Mouse (Mus musculus) CH12.LX (cell line): ENCODE results near the gene Fli1. TPM values are rescaled to one million over a fixed set of nuclear protein-coding genes. Genes with fewer than 3 reads are reported as not detected.

Experiments used
- DNase-seq: peaks from one replicate; pipeline ENCODE4 v3.0.0-alpha.2; 2013; ENCODE audit errors: extremely low read depth
- H3K27ac ChIP-seq: 2 replicates; pipeline ENCODE4 v1.5.1; 2012; ENCODE audit warnings: low read depth, mild to moderate bottlenecking, control low read depth, moderate library complexity; ENCODE audit not compliant: insufficient read depth
- H3K27me3 ChIP-seq: replicated peaks from 2 replicates; pipeline ENCODE3; 2012; ENCODE audit warnings: inconsistent platforms
- H3K36me3 ChIP-seq, 2 experiments: replicated peaks in 1 of 2; 2 replicates each; pipeline versions ENCODE3 to v1.6.1; 2012; ENCODE audit warnings: inconsistent platforms in 1 of 2, low read length in 1 of 2, mild to moderate bottlenecking in 1 of 2, mixed read lengths in 1 of 2, moderate library complexity in 1 of 2; ENCODE audit not compliant: control insufficient read depth in 1 of 2, insufficient read depth in 1 of 2
- H3K4me1 ChIP-seq, 2 experiments: 2 replicates each; pipeline ENCODE4 v1.6.1; 2012; ENCODE audit warnings: inconsistent platforms in 1 of 2, moderate library complexity in 1 of 2; ENCODE audit not compliant: insufficient read depth in 2 of 2, control insufficient read depth in 1 of 2
- H3K4me2 ChIP-seq: 2 replicates; pipeline ENCODE4 v1.6.1; 2012; ENCODE audit warnings: low read depth, mild to moderate bottlenecking, control low read depth; ENCODE audit not compliant: poor library complexity, insufficient read depth, severe bottlenecking
- H3K4me3 ChIP-seq, 3 experiments: fragments of 150-350 bp in 1 of 3; sonication (generic) in 1 of 3; replicated peaks in 1 of 3; 2 replicates each; pipeline versions ENCODE3 to v1.5.1; 2011 to 2012; ENCODE audit warnings: low read depth in 2 of 3, low read length in 2 of 3, mild to moderate bottlenecking in 2 of 3, moderate library complexity in 2 of 3, control low read depth in 1 of 3, improper control_type of control experiment in 1 of 3, inconsistent platforms in 1 of 3, mixed read lengths in 1 of 3; ENCODE audit not compliant: poor library complexity in 1 of 3
- H3K79me2 ChIP-seq: replicated peaks from 2 replicates; pipeline ENCODE4 v1.6.1; 2012; ENCODE audit warnings: mild to moderate bottlenecking, moderate library complexity; ENCODE audit not compliant: control insufficient read depth, poor library complexity, insufficient read depth, severe bottlenecking; ENCODE audit errors: extremely low read depth
- H3K9ac ChIP-seq: 2 replicates; pipeline ENCODE4 v1.6.1; 2012; ENCODE audit warnings: low read depth, mild to moderate bottlenecking, control low read depth, moderate library complexity; ENCODE audit not compliant: insufficient read depth
- H3K9me3 ChIP-seq: replicated peaks from 2 replicates; pipeline ENCODE3; 2012; ENCODE audit warnings: low read length, inconsistent platforms, mixed read lengths
- E2F4 ChIP-seq: IDR thresholded peaks from 2 replicates; pipeline ENCODE4 v1.6.1; 2011; ENCODE audit warnings: low read depth, low read length, improper control_type of control experiment; ENCODE audit not compliant: insufficient replicate concordance
- EP300 ChIP-seq: IDR thresholded peaks from 2 replicates; pipeline ENCODE4 v1.6.1; 2011; ENCODE audit warnings: low read length, improper control_type of control experiment
- GABPA ChIP-seq: IDR thresholded peaks from 2 replicates; pipeline ENCODE4 v1.6.1; 2012; ENCODE audit warnings: low read depth, low read length, improper control_type of control experiment, inconsistent platforms; ENCODE audit not compliant: insufficient replicate concordance
- IRF4 ChIP-seq: IDR thresholded peaks from 2 replicates; pipeline ENCODE4 v1.6.1; 2014; ENCODE audit warnings: low read depth, mild to moderate bottlenecking, inconsistent platforms, low read length, improper control_type of control experiment
- JUND ChIP-seq: conservative IDR thresholded peaks from 2 replicates; pipeline ENCODE4 v1.6.1; 2011; ENCODE audit warnings: low read depth, low read length, improper control_type of control experiment
- MAFK ChIP-seq: IDR thresholded peaks from 2 replicates; pipeline ENCODE4 v1.6.1; 2011; ENCODE audit warnings: low read length, improper control_type of control experiment; ENCODE audit not compliant: insufficient replicate concordance
- MAZ ChIP-seq: IDR thresholded peaks from 2 replicates; pipeline ENCODE4 v1.6.1; 2012; ENCODE audit warnings: low read depth, mild to moderate bottlenecking, inconsistent platforms, low read length, improper control_type of control experiment, moderate library complexity
- NRF1 ChIP-seq: IDR thresholded peaks from 2 replicates; pipeline ENCODE4 v1.6.1; 2014; ENCODE audit warnings: low read depth, mild to moderate bottlenecking, inconsistent platforms, low read length, improper control_type of control experiment, moderate library complexity
- RAD21 ChIP-seq: IDR thresholded peaks from 2 replicates; pipeline ENCODE4 v1.6.1; 2011; ENCODE audit warnings: low read depth, mild to moderate bottlenecking, low read length, improper control_type of control experiment, moderate library complexity
- SIN3A ChIP-seq: IDR thresholded peaks from 2 replicates; pipeline ENCODE4 v1.6.1; 2012; ENCODE audit warnings: low read length, improper control_type of control experiment, inconsistent platforms
- SMC3 ChIP-seq: IDR thresholded peaks from 2 replicates; pipeline ENCODE4 v1.6.1; 2011; ENCODE audit warnings: low read depth, low read length, improper control_type of control experiment
- UBTF ChIP-seq: IDR thresholded peaks from 2 replicates; pipeline ENCODE4 v1.6.1; 2012; ENCODE audit warnings: low read depth, mild to moderate bottlenecking, inconsistent platforms, low read length, improper control_type of control experiment, moderate library complexity
- USF1 ChIP-seq: IDR thresholded peaks from 2 replicates; pipeline ENCODE4 v1.6.1; 2014; ENCODE audit warnings: low read depth, mild to moderate bottlenecking, inconsistent platforms, low read length, improper control_type of control experiment
- USF2 ChIP-seq: conservative IDR thresholded peaks from 2 replicates; pipeline ENCODE4 v1.6.1; 2011; ENCODE audit warnings: low read depth, low read length, improper control_type of control experiment
- ZC3H11A ChIP-seq: IDR thresholded peaks from 2 replicates; pipeline ENCODE4 v1.6.1; 2012; ENCODE audit warnings: low read depth, mild to moderate bottlenecking, inconsistent platforms, low read length, improper control_type of control experiment
- ZMIZ1 ChIP-seq: IDR thresholded peaks from 2 replicates; pipeline ENCODE4 v1.6.1; 2012; ENCODE audit warnings: low read depth, mild to moderate bottlenecking, inconsistent platforms, low read length, improper control_type of control experiment
- ZNF384 ChIP-seq: IDR thresholded peaks from 2 replicates; pipeline ENCODE4 v1.6.1; 2012; ENCODE audit warnings: low read depth, low read length, improper control_type of control experiment, inconsistent platforms
- dilution Hi-C: fragments of 300-500 bp; cut with MboI; formaldehyde crosslinking; loops from 2 replicates; pipeline ENCODE4 v1.14.3; 2020; ENCODE audit warnings: low sequenced_read_pairs; ENCODE audit not compliant: extremely low pct_unique_long_range_greater_than_20kb, extremely low pct_ligation_motif_present
- in situ Hi-C: fragments of 300-500 bp; cut with MboI; formaldehyde crosslinking; loops from 3 replicates; pipeline ENCODE4 v1.14.3; 2019; ENCODE audit warnings: low sequenced_read_pairs, low pct_ligation_motif_present, low pct_unique_long_range_greater_than_20kb, mixed read lengths
- polyA plus RNA-seq: library from polyadenylated mRNA; unstranded; fragments of >175 nt; gene quantifications from 2 replicates; pipeline ENCODE4 v1.2.1, GENCODE M21; 2012; ENCODE audit warnings: low read depth; ENCODE audit not compliant: insufficient read length
- total RNA-seq, 2 experiments: library from RNA; depleted of rRNA; stranded (reverse); fragments of 300-350 nt in 1 of 2; fragments of >200 nt in 1 of 2; gene quantifications; 2 replicates each; pipeline ENCODE4 v1.2.3; 2012 to 2014

Gene Fli1
- total and polyA plus RNA-seq, 3 experiments = 20.3 to 29.3 (median 20.8) TPM

GRCm38 (mm10) chr9:32578411-32578810, 35.8 kb upstream of the Fli1 start:
- no peaks in the 10 kb centered on the region for H3K79me2 ChIP-seq
- peaks cover 0 to 12% of the 10 kb centered on the region in 2 experiments; a peak in 2 of 4 replicates for H3K4me1 ChIP-seq
- no peak overlapping the region for H3K4me2 ChIP-seq
- no peak overlapping the region for H3K27ac ChIP-seq
- TF ChIP-seq NRF1 (no peak), ZNF384 (no peak)
- no peak overlapping the region for H3K9ac ChIP-seq
- in situ Hi-C loops (no loop called here), dilution Hi-C loops (no loop called here)
- no peaks in the 10 kb centered on the region for H3K27me3 ChIP-seq
- no peak overlapping the region for H3K4me3 ChIP-seq
- H3K36me3 ChIP-seq = no peaks in the 10 kb centered on the region
- H3K9me3 ChIP-seq = peaks cover 5% of the 10 kb centered on the region
- no peak for DNase-seq

- dilution Hi-C loops = no loop called here
- H3K4me3 ChIP-seq = no peak overlapping the region
- no peak for TF ChIP-seq SIN3A
- no peak for TF ChIP-seq JUND
- no peak for TF ChIP-seq UBTF
- TF ChIP-seq USF2 = no peak
- TF ChIP-seq RAD21 = no peak
- TF ChIP-seq E2F4 = no peak
- no peak for TF ChIP-seq ZMIZ1
- no peak for TF ChIP-seq MAZ
- TF ChIP-seq USF1 = no peak
- no peak for TF ChIP-seq SMC3
- TF ChIP-seq NRF1 = no peak
- TF ChIP-seq MAFK = no peak
- no peak for TF ChIP-seq EP300
- TF ChIP-seq GABPA = no peak
- no peak for TF ChIP-seq ZC3H11A
- no peak for TF ChIP-seq IRF4
These were observed 31.0 kb upstream of the Fli1 start for GRCm38 (mm10) chr9:32573638-32574037.

More at GRCm38 (mm10) chr9:32573638-32574037, 31.0 kb upstream of the Fli1 start:
- Histone ChIP-seq H3K9ac (no peak overlapping the region), H3K79me2 (no peaks in the 10 kb centered on the region), H3K9me3 (peaks cover 1% of the 10 kb centered on the region), H3K4me1 (peaks cover 3 to 8% of the 10 kb centered on the region in 2 experiments; a peak in 2 of 4 replicates), H3K4me2 (no peak overlapping the region), H3K27ac (no peak overlapping the region), H3K36me3 (no peaks in the 10 kb centered on the region), H3K27me3 (no peaks in the 10 kb centered on the region)
- no peak for DNase-seq
- in situ Hi-C loops = no loop called here
